Comparison of ENCODE assay signal across 10 mouse cellular contexts in the genomic region with DNA sequence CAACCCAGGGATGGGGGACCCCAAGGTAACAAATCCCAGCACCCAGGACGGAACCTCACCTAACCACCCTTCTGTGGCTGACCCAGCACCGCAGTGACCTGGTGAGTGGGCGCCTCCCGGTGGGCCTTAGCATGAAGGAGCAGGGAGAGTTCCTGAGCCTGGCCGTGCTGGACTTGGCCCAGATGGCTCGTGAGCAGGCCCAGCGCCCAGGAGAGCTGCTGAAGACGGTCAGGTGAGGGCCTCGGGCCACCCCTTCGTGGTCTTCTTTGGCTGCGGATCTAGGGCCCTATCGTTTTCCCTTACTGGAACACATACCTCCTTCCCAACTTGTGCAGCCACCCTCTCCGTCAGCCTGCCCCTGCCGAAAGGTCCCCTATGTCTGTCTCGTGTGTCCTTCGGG. TPM values are rescaled to one million over a fixed set of nuclear protein-coding genes. Genes with fewer than 3 reads are reported as not detected.
DNase-seq lines count a peak whose midpoint lies in the region; ATAC-seq and TF ChIP-seq lines count a peak whose summit lies in the region.
"Had no signal": no experiment of that assay in that cellular context is flagged by ENCODE, and none has a peak within 500 bp of the region (broad histone marks: within the 10 kb centered on the region; RNA-seq: fewer than 3 reads in every experiment).

No protein-coding gene starts in this region.

- H3K9ac ChIP-seq in heart, embryonic 12.5 days, result no peak overlapping the region
- H3K9ac ChIP-seq in hindbrain, embryonic 13.5 days, result no peak overlapping the region
- H3K9ac ChIP-seq in midbrain, embryonic 12.5 days (replicated peaks), result no peak overlapping the region

- peak overlapping the region; percentile 41 for H3K4me3 ChIP-seq in heart, embryonic 12.5 days
- peak overlapping the region; percentile 33 for H3K4me3 ChIP-seq in hindbrain, embryonic 13.5 days
- peak overlapping the region; percentile 30; the same call in 1 of the 2 replicates for H3K4me3 ChIP-seq in midbrain, embryonic 12.5 days
- H3K4me3 ChIP-seq in layer of hippocampus, adult 2 months, result no peak overlapping the region

- no peak for DNase-seq in heart, adult 18-20 months
- peak; percentile 38 to 54 for DNase-seq in cerebellum, postnatal 25 days
- DNase-seq in layer of hippocampus, adult 8-10 months (ENCODE audit: low spot score in 2 of 2), result no peak
- DNase-seq in layer of hippocampus, adult 2 months (ENCODE audit: low spot score in 2 of 2), result no peak
- DNase-seq: gastrocnemius, postnatal 25 days; right cerebral cortex, adult 18-20 months had no signal

- H3K36me3 ChIP-seq in heart, embryonic 12.5 days, result peaks cover 6% of the 10 kb centered on the region; the same call in 1 of the 2 replicates
- H3K36me3 ChIP-seq in hindbrain, embryonic 13.5 days, result no peaks in the 10 kb centered on the region
- H3K36me3 ChIP-seq in midbrain, embryonic 12.5 days, result no peaks in the 10 kb centered on the region

- 31% methylated on average over 16 of the region's 16 CpGs for WGBS in heart, embryonic 12.5 days
- 9% methylated on average over 16 of the region's 16 CpGs for WGBS in hindbrain, embryonic 13.5 days
- WGBS in midbrain, embryonic 12.5 days, result 10% methylated on average over 15 of the region's 16 CpGs

- H3K4me1 ChIP-seq in heart, embryonic 12.5 days (replicated peaks), result peaks cover 27% of the 10 kb centered on the region
- peaks cover 31% of the 10 kb centered on the region for H3K4me1 ChIP-seq in hindbrain, embryonic 13.5 days (replicated peaks)
- H3K4me1 ChIP-seq in midbrain, embryonic 12.5 days, result peaks cover 14% of the 10 kb centered on the region

- H3K27ac ChIP-seq in heart, embryonic 12.5 days (ENCODE audit: poor library complexity, severe bottlenecking), result no peak overlapping the region
- no peak overlapping the region for H3K27ac ChIP-seq in hindbrain, embryonic 13.5 days
- no peak overlapping the region for H3K27ac ChIP-seq in midbrain, embryonic 12.5 days (replicated peaks)
- no peak overlapping the region for H3K27ac ChIP-seq in layer of hippocampus, adult 2 months

- ATAC-seq in heart, embryonic 12.5 days (ENCODE audit: insufficient number of reproducible peaks, low FRiP score), result no peak
- no peak for ATAC-seq in hindbrain, embryonic 13.5 days (ENCODE audit: low FRiP score)
- no peak for ATAC-seq in midbrain, embryonic 12.5 days (ENCODE audit: low FRiP score, low read depth)
- ATAC-seq in erythroblast, adult 5-6 weeks (replicated peaks; ENCODE audit: low FRiP score, poor library complexity, severe bottlenecking), result no peak

- no peak for TF ChIP-seq CTCF in layer of hippocampus, adult 2 months (conservative IDR thresholded peaks at IDR 0.05)

- peaks cover 69% of the 10 kb centered on the region for H3K27me3 ChIP-seq in heart, embryonic 12.5 days (replicated peaks)
- H3K27me3 ChIP-seq in hindbrain, embryonic 13.5 days, result peaks cover 94% of the 10 kb centered on the region
- peaks cover 95% of the 10 kb centered on the region for H3K27me3 ChIP-seq in midbrain, embryonic 12.5 days

- H3K9me3 ChIP-seq in heart, embryonic 12.5 days (replicated peaks), result no peaks in the 10 kb centered on the region
- H3K9me3 ChIP-seq in hindbrain, embryonic 13.5 days, result no peaks in the 10 kb centered on the region
- no peaks in the 10 kb centered on the region for H3K9me3 ChIP-seq in midbrain, embryonic 12.5 days

- H3K4me2 ChIP-seq in heart, embryonic 12.5 days, result peak overlapping the region; percentile 69
- peak overlapping the region; percentile 51 for H3K4me2 ChIP-seq in hindbrain, embryonic 13.5 days
- H3K4me2 ChIP-seq in midbrain, embryonic 12.5 days (replicated peaks), result peak overlapping the region; percentile 43

RNA-seq across cellular contexts. Expression of gene Jak3, which starts 3.0 kb away (rescaled TPM):
- polyA plus RNA-seq in heart, embryonic 12.5 days (2016; fragmentation: Nextera tagmentation; extraction: Ambion mirVana), result 10.6 and 11.8 TPM in 2 replicates
- 1 to 10 TPM; 7.3 to 8.3 TPM for total RNA-seq in heart, adult 18-20 months (2021)
- polyA plus RNA-seq in hindbrain, embryonic 13.5 days (2015; fragmentation: Nextera tagmentation; extraction: Ambion mirVana), result 3.5 TPM in 2 replicates
- 3.3 and 3.4 TPM in 2 replicates for polyA plus RNA-seq in midbrain, embryonic 12.5 days (2016; fragmentation: Nextera tagmentation; extraction: Ambion mirVana)
- 10 to 100 TPM in 1 of 4 experiments, 1 to 10 TPM in 3; 4.6 to 10.5 (median 7.9) TPM for total RNA-seq in layer of hippocampus, adult 8-10 months (2022)
- 1 to 10 TPM; 5.3 TPM for total RNA-seq in layer of hippocampus, adult 2 months (2021)
- total RNA-seq in erythroblast, adult 5-6 weeks (2015; ENCODE audit: low replicate concordance), result 1.2 and 1.9 TPM in 2 replicates
- total RNA-seq in erythroblast, adult 5-6 weeks (2017; ENCODE audit: low replicate concordance), result 0.43 and 1.4 TPM in 2 replicates

RNA-seq across cellular contexts. Expression of gene Unc13a, which starts 7.6 kb away (rescaled TPM):
- 0.47 and 0.64 TPM in 2 replicates for polyA plus RNA-seq in heart, embryonic 12.5 days (2016; fragmentation: Nextera tagmentation; extraction: Ambion mirVana)
- under 1 TPM; 0.55 to 0.87 TPM for total RNA-seq in heart, adult 18-20 months (2021)
- 18.0 and 18.9 TPM in 2 replicates for polyA plus RNA-seq in hindbrain, embryonic 13.5 days (2015; fragmentation: Nextera tagmentation; extraction: Ambion mirVana)
- 12.8 and 16.9 TPM in 2 replicates for polyA plus RNA-seq in midbrain, embryonic 12.5 days (2016; fragmentation: Nextera tagmentation; extraction: Ambion mirVana)
- total RNA-seq in layer of hippocampus, adult 8-10 months (2022), result 100 to 1,000 TPM; 219 to 265 (median 239) TPM
- 100 to 1,000 TPM; 263 to 264 TPM for total RNA-seq in layer of hippocampus, adult 2 months (2021)
- not detected in 2 replicates for total RNA-seq in erythroblast, adult 5-6 weeks (2015; ENCODE audit: low replicate concordance)
- total RNA-seq in erythroblast, adult 5-6 weeks (2017; ENCODE audit: low replicate concordance), result 0.17 and 2.4 TPM in 2 replicates

RNA-seq across cellular contexts. Expression of gene Insl3, which starts 9.9 kb away (rescaled TPM):
- polyA plus RNA-seq in heart, embryonic 12.5 days (2016; fragmentation: Nextera tagmentation; extraction: Ambion mirVana), result 2.0 and 2.4 TPM in 2 replicates
- 1 to 10 TPM; 1.3 to 1.6 TPM for total RNA-seq in heart, adult 18-20 months (2021)
- polyA plus RNA-seq in hindbrain, embryonic 13.5 days (2015; fragmentation: Nextera tagmentation; extraction: Ambion mirVana), result 0.31 and 0.79 TPM in 2 replicates
- polyA plus RNA-seq in midbrain, embryonic 12.5 days (2016; fragmentation: Nextera tagmentation; extraction: Ambion mirVana), result not detected in 2 replicates
- 1 to 10 TPM; 2.1 to 6.9 (median 2.6) TPM for total RNA-seq in layer of hippocampus, adult 8-10 months (2022)
- 1 to 10 TPM in 1 of 2 experiments, not detected in 1; 2.1 TPM for total RNA-seq in layer of hippocampus, adult 2 months (2021)
- total RNA-seq in erythroblast, adult 5-6 weeks (2015; ENCODE audit: low replicate concordance), result 8.5 TPM in 1 of 2 replicates, not detected in the other
- total RNA-seq in erythroblast, adult 5-6 weeks (2017; ENCODE audit: low replicate concordance), result not detected in 2 replicates

RNA-seq across cellular contexts. Expression of gene B3gnt3, which starts 22.5 kb away (rescaled TPM):
- polyA plus RNA-seq in heart, embryonic 12.5 days (2016; fragmentation: Nextera tagmentation; extraction: Ambion mirVana), result 3.4 and 3.7 TPM in 2 replicates
- total RNA-seq in heart, adult 18-20 months (2021), result 1 to 10 TPM; 4.9 to 5.9 TPM
- polyA plus RNA-seq in hindbrain, embryonic 13.5 days (2015; fragmentation: Nextera tagmentation; extraction: Ambion mirVana), result 0.32 and 0.34 TPM in 2 replicates
- 0.55 and 0.66 TPM in 2 replicates for polyA plus RNA-seq in midbrain, embryonic 12.5 days (2016; fragmentation: Nextera tagmentation; extraction: Ambion mirVana)
- under 1 TPM; 0.47 to 0.93 (median 0.56) TPM for total RNA-seq in layer of hippocampus, adult 8-10 months (2022)
- total RNA-seq in layer of hippocampus, adult 2 months (2021), result under 1 TPM; 0.72 to 0.81 TPM
- total RNA-seq in erythroblast, adult 5-6 weeks (2015; ENCODE audit: low replicate concordance), result 6.1 and 16.5 TPM in 2 replicates
- total RNA-seq in erythroblast, adult 5-6 weeks (2017; ENCODE audit: low replicate concordance), result 11.2 and 12.9 TPM in 2 replicates

RNA-seq across cellular contexts. Expression of gene Fcho1, which starts 46.4 kb away (rescaled TPM):
- polyA plus RNA-seq in heart, embryonic 12.5 days (2016; fragmentation: Nextera tagmentation; extraction: Ambion mirVana), result 1.6 and 2.1 TPM in 2 replicates
- 1 to 10 TPM in 1 of 2 experiments, under 1 TPM in 1; 0.79 to 2.4 TPM for total RNA-seq in heart, adult 18-20 months (2021)
- polyA plus RNA-seq in hindbrain, embryonic 13.5 days (2015; fragmentation: Nextera tagmentation; extraction: Ambion mirVana), result 62.2 and 68.2 TPM in 2 replicates
- 39.2 and 43.7 TPM in 2 replicates for polyA plus RNA-seq in midbrain, embryonic 12.5 days (2016; fragmentation: Nextera tagmentation; extraction: Ambion mirVana)
- 100 to 1,000 TPM in 3 of 4 experiments, 10 to 100 TPM in 1; 92.1 to 120 (median 112) TPM for total RNA-seq in layer of hippocampus, adult 8-10 months (2022)
- total RNA-seq in layer of hippocampus, adult 2 months (2021), result 100 to 1,000 TPM; 101 to 112 TPM
- total RNA-seq in erythroblast, adult 5-6 weeks (2015; ENCODE audit: low replicate concordance), result 20.2 and 26.5 TPM in 2 replicates
- total RNA-seq in erythroblast, adult 5-6 weeks (2017; ENCODE audit: low replicate concordance), result 44.8 and 52.8 TPM in 2 replicates
- total RNA-seq: gastrocnemius, postnatal 25 days had no signal

Comparison
In these comparisons a context has a peak if more than half of its experiments do, and no peak if none do; other contexts are left out.
1. DNase-seq: peak in cerebellum, postnatal 25 days (2 of 2); none in heart, adult 18-20 months (0 of 2), layer of hippocampus, adult 8-10 months (0 of 2) and layer of hippocampus, adult 2 months (0 of 2).
2. RNA of gene Unc13a, which starts 7.6 kb away (total RNA-seq): 263 to 264 TPM in layer of hippocampus, adult 2 months and 219 to 265 TPM in layer of hippocampus, adult 8-10 months; 0.55 to 0.87 TPM in heart, adult 18-20 months and 0.17 to 2.4 TPM in erythroblast, adult 5-6 weeks; every median in the first group is over 10 times any median in the second.
3. Peak in every context shown above with its lines, with median percentiles within 50 percentile points of each other: H3K4me2 ChIP-seq.